Mouse (Mus musculus) testis, adult 2 months (tissue): Measurements from ENCODE around the gene Cyb5r2. TPM values are rescaled to one million over a fixed set of nuclear protein-coding genes. Genes with fewer than 3 reads are reported as not detected.
A peak's percentile ranks its signal among the peaks of the same experiment; 100 is the strongest.

Experiments used
- H3K27ac ChIP-seq: fragments of 200-500 bp; 2 replicates; pipeline ENCODE4 v1.5.1; 2012; ENCODE audit warnings: low read depth, low read length; ENCODE audit not compliant: control insufficient read depth, insufficient read depth
- H3K27me3 ChIP-seq: fragments of 200-500 bp; 2 replicates; pipeline ENCODE4 v1.6.1; 2012; ENCODE audit warnings: mild to moderate bottlenecking, low read length, moderate library complexity; ENCODE audit not compliant: control insufficient read depth, insufficient read depth
- H3K36me3 ChIP-seq: fragments of 200-500 bp; 2 replicates; pipeline ENCODE4 v1.6.1; 2012; ENCODE audit warnings: mild to moderate bottlenecking, low read length; ENCODE audit not compliant: control insufficient read depth, insufficient read depth
- H3K4me1 ChIP-seq: fragments of 200-500 bp; 2 replicates; pipeline ENCODE4 v1.6.1; 2012; ENCODE audit warnings: low read length; ENCODE audit not compliant: control insufficient read depth, insufficient read depth
- H3K4me3 ChIP-seq: fragments of 200-500 bp; 2 replicates; pipeline ENCODE4 v1.5.1; 2012; ENCODE audit warnings: low read depth, mild to moderate bottlenecking, low read length, moderate library complexity, mixed read lengths; ENCODE audit not compliant: control insufficient read depth
- CTCF ChIP-seq: fragments of 200-500 bp; IDR thresholded peaks from 2 replicates; pipeline ENCODE4 v1.5.1; 2012; ENCODE audit warnings: low read depth, mild to moderate bottlenecking, inconsistent platforms, low read length, moderate library complexity; ENCODE audit not compliant: control insufficient read depth, insufficient read depth, insufficient replicate concordance
- POLR2A ChIP-seq: fragments of 200-500 bp; IDR thresholded peaks from 2 replicates; pipeline ENCODE4 v1.6.1; 2012; ENCODE audit warnings: low read depth, mild to moderate bottlenecking, inconsistent platforms, low read length, moderate library complexity; ENCODE audit not compliant: control insufficient read depth
- polyA plus RNA-seq: library from polyadenylated mRNA; depleted of rRNA; stranded (reverse); fragments of >200 nt; gene quantifications from 2 replicates; pipeline ENCODE4 v1.2.3, GENCODE M21; 2012

Gene Cyb5r2
- polyA plus RNA-seq, 1 experiment: 14.8 TPM

DNA sequence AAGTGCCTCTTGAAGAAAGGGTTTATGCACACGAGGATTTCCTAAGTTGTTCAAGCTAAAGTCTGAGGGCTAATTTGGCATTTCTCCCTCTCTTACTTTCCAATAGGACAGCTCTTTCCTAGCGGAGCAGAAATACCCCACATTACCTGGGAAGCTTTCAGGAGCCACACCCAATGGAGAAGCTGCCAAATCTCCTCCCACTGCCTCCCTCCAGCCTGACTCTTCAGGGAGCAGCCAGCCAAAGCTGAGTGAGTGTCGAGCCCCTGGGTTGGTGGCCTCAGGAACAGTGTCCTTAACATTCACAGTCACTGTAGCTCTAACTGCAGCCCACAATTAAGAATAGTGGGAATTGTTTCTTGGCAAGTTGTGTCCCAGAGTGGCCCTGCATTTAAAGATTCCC is 30.3 kb downstream of the Cyb5r2 start:
- no peaks in the 10 kb centered on the region for H3K36me3 ChIP-seq
- H3K4me1 ChIP-seq: no peaks in the 10 kb centered on the region
- TF ChIP-seq CTCF: no peak
- no peak for TF ChIP-seq POLR2A
- H3K27ac ChIP-seq: no peak overlapping the region
- no peaks in the 10 kb centered on the region for H3K27me3 ChIP-seq
- H3K4me3 ChIP-seq: no peak overlapping the region

DNA sequence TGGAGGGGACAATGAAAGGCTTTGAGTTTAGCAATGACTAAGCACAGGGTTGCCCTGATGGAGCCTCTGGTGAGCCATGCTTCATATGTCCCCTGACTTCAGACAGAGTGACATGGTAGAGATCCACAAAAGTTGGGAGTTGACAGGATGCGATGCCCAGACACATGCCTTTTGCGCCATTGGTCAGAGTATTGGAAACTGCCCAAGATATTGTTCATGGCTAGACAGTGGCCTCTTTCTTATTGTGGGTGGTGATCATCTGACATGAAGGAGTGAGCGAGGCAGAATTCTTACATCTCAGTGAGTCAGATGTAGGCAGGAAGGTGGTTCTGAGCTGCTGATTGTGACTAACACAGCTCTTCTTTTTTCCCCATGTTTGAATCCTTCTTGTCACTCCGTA is 35.3 kb downstream of the Cyb5r2 start:
- no peak for TF ChIP-seq POLR2A
- no peak for TF ChIP-seq CTCF
- Histone ChIP-seq H3K4me3 (no peak overlapping the region), H3K27me3 (no peaks in the 10 kb centered on the region), H3K36me3 (no peaks in the 10 kb centered on the region), H3K27ac (no peak overlapping the region), H3K4me1 (no peaks in the 10 kb centered on the region)

DNA sequence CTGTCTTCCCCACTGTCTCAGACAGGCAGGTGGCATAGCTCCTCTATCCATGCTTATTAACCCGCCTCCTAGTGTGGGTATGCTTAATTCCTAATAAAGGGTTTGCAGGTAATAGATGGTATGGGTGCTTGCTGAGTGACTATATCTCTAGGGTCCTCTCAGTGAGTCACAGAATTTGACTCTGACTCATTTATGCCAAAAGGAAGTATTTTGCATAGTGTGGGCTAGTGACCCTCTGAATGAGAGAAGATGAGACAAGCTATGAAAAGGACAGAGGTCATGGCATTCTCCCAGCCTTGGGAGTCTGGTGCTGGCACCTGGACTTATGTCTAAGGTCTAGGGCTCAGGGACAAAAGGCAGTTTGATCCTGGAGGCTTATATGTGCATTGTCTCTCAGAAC is 37.1 kb downstream of the Cyb5r2 start:
- H3K36me3 ChIP-seq: no peaks in the 10 kb centered on the region
- TF ChIP-seq CTCF (no peak), POLR2A (no peak)
- no peaks in the 10 kb centered on the region for H3K4me1 ChIP-seq
- no peak overlapping the region for H3K27ac ChIP-seq
- H3K4me3 ChIP-seq: no peak overlapping the region
- H3K27me3 ChIP-seq: no peaks in the 10 kb centered on the region

DNA sequence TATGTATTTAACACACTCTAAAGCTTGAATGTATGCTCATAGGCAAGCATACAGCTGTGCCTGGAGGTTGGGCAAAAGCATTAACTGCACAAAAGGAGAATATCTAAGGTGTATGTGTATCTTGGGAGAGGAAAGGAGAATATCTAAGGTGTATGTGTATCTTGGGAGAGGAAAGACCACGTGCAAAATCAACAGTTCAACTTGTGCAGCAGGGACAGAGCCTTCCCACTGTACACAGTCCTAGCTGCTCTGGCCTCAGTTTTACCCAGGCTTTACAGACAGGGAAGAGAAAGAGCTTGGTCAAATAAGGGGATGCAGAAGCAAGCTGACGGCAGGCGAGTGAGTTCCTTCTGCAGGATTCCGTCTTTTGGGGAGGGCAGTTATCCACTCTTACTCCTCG is 43.8 kb downstream of the Cyb5r2 start:
- H3K27ac ChIP-seq: no peak overlapping the region
- no peak overlapping the region for H3K4me3 ChIP-seq
- H3K36me3 ChIP-seq: no peaks in the 10 kb centered on the region
- no peaks in the 10 kb centered on the region for H3K27me3 ChIP-seq
- H3K4me1 ChIP-seq: no peaks in the 10 kb centered on the region
- TF ChIP-seq CTCF: no peak
- TF ChIP-seq POLR2A: no peak

DNA sequence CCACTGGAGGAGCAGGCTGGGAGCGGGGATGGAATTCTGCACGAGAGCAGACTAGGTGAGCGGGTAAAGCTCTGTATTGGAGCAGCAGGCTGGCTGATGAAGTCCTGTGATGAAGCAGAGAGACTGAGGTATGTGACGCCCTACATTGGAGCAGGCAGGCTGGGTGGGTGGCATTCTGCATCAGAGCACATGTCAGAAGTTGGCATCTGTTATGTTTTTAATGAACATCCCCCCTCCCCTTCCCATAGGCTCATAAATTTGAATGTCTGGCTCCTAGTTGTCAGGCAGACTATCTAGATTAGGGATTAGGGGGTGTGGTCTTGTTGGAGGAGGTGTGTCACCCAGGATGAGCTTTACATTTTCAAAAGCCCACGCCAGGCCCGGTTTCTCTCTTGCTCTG is 45.1 kb downstream of the Cyb5r2 start:
- TF ChIP-seq POLR2A (no peak), CTCF (no peak)
- H3K4me3 ChIP-seq: no peak overlapping the region
- no peaks in the 10 kb centered on the region for H3K4me1 ChIP-seq
- H3K36me3 ChIP-seq: no peaks in the 10 kb centered on the region
- no peaks in the 10 kb centered on the region for H3K27me3 ChIP-seq
- no peak overlapping the region for H3K27ac ChIP-seq

DNA sequence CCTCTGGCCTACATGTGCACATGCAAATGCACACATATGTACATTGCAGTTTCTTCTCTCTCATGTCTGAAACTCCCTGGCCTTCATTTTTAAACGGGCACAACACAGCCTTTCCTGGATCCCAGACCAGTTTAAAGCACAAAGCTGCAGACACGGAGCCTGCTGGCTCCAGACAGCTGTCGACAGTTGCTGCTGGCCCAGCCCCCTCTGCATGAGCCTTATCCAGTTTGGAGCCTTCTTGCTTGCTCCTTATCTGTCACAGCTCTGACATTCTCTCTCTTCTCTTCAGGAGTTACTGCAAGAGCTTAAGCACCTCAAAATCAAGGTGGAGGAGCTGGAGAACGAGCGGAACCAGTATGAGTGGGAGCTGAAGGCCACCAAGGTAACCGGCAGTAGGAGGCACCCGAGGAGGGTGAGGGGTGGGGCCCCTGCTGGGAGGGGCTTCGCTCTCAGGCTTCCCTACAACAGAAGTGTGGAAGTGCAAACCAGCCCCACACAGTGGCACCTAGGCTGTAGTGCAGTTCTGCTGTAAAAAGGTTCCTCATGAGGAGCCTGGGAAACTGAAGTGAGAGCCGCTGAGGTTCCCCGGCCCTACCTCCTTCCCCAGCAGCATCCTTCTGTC is 49.2 kb downstream of the Cyb5r2 start:
- H3K27ac ChIP-seq: no peak overlapping the region; the same call in 1 of the 2 replicates
- TF ChIP-seq POLR2A (no peak), CTCF (peak; percentile 37; the same call in 1 of the 2 replicates)
- no peaks in the 10 kb centered on the region for H3K36me3 ChIP-seq
- H3K27me3 ChIP-seq: no peaks in the 10 kb centered on the region
- H3K4me3 ChIP-seq: no peak overlapping the region
- H3K4me1 ChIP-seq: no peaks in the 10 kb centered on the region

DNA sequence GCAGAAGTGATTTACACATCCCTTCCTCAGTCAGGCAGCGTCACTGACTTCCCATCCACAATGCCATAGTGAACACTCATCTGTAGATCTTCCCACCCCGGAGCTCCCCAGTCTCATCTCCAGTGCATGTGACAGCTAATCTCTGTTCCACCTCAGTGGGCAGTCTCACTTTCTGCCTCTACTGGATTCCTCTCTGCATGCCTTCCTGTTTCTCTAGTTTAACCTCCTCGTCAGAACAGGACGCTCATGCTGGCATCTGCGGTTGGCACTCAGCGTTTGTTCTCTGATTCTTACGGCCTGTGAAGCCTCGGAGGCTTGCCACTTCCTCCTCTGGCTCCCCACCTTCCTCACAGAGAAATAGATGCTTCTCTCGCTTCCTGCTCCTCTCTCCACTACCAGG is 50.2 kb downstream of the Cyb5r2 start:
- Histone ChIP-seq H3K4me1 (no peaks in the 10 kb centered on the region), H3K27me3 (no peaks in the 10 kb centered on the region), H3K36me3 (no peaks in the 10 kb centered on the region), H3K4me3 (no peak overlapping the region), H3K27ac (no peak overlapping the region)
- TF ChIP-seq POLR2A: no peak
- no peak for TF ChIP-seq CTCF
